Mouse (Mus musculus): ENCODE data around the gene Atp2a1. TPM values are rescaled to one million over a fixed set of nuclear protein-coding genes. Genes with fewer than 3 reads are reported as not detected.
"Not testable (repeated sequence)": the region's sequence is repeated elsewhere in the genome, so short reads cannot be mapped to it uniquely, and the experiment has no call there.

The Atp2a1 gene
- polyA plus RNA-seq, 1 experiment from 2014 or later = 1.1 TPM

GRCm38 (mm10) chr7:126416615-126417014 is 46.3 kb downstream of the Atp2a1 start:
- H3K27me3 ChIP-seq (ENCODE audit: control insufficient read depth, insufficient read depth, low read length) = no peaks in the 10 kb centered on the region
- no peaks in the 10 kb centered on the region for H3K4me1 ChIP-seq (ENCODE audit: control insufficient read depth, insufficient read depth, low read length)
- no peak overlapping the region for H3K27ac ChIP-seq (ENCODE audit: low read depth, low read length)
- no peak overlapping the region for H3K4me3 ChIP-seq (ENCODE audit: low read depth, low read length)
- no peak overlapping the region for H3K4me2 ChIP-seq (ENCODE audit: low read depth, low read length)
- WGBS = 41% methylated on average over 2 of the region's 2 CpGs
- H3K36me3 ChIP-seq (ENCODE audit: control insufficient read depth, insufficient read depth, low read length) = no peaks in the 10 kb centered on the region
- H3K9me3 ChIP-seq (ENCODE audit: control insufficient read depth, low read length) = no peaks in the 10 kb centered on the region
- no peak for ATAC-seq (ENCODE audit: low read depth)
- no peak overlapping the region for H3K9ac ChIP-seq (replicated peaks; ENCODE audit: low read depth, low read length)

- ATAC-seq (ENCODE audit: low read depth) = no peak
- 90% methylated on average over 6 of the region's 6 CpGs for WGBS
- H3K27me3 ChIP-seq (ENCODE audit: control insufficient read depth, insufficient read depth, low read length) = no peaks in the 10 kb centered on the region
- H3K4me1 ChIP-seq (ENCODE audit: control insufficient read depth, insufficient read depth, low read length) = no peaks in the 10 kb centered on the region
- H3K4me3 ChIP-seq (ENCODE audit: low read depth, low read length) = no peak within 1 kb of the TSS
- H3K36me3 ChIP-seq (ENCODE audit: control insufficient read depth, insufficient read depth, low read length) = no peaks in the 10 kb centered on the region
- no peaks in the 10 kb centered on the region for H3K9me3 ChIP-seq (ENCODE audit: control insufficient read depth, low read length)
- no peak within 1 kb of the TSS for H3K4me2 ChIP-seq (ENCODE audit: low read depth, low read length)
- no peak within 1 kb of the TSS for H3K9ac ChIP-seq (replicated peaks; ENCODE audit: low read depth, low read length)
- H3K27ac ChIP-seq (ENCODE audit: low read depth, low read length) = no peak within 1 kb of the TSS
Measured at GRCm38 (mm10) chr7:126414725-126415124, 48.2 kb downstream of the Atp2a1 start, which contains the start of gene Cd19. TSS of gene Cd19 (minus strand) at chr7:126414889.

- H3K9me3 ChIP-seq (ENCODE audit: control insufficient read depth, low read length) = no peaks in the 10 kb centered on the region
- H3K4me3 ChIP-seq (ENCODE audit: low read depth, low read length) = no peak overlapping the region
- 90% methylated on average over 4 of the region's 4 CpGs for WGBS
- H3K4me2 ChIP-seq (ENCODE audit: low read depth, low read length) = no peak overlapping the region
- no peaks in the 10 kb centered on the region for H3K4me1 ChIP-seq (ENCODE audit: control insufficient read depth, insufficient read depth, low read length)
- no peaks in the 10 kb centered on the region for H3K27me3 ChIP-seq (ENCODE audit: control insufficient read depth, insufficient read depth, low read length)
- ATAC-seq (ENCODE audit: low read depth) = no peak
- H3K36me3 ChIP-seq (ENCODE audit: control insufficient read depth, insufficient read depth, low read length) = no peaks in the 10 kb centered on the region
- no peak overlapping the region for H3K27ac ChIP-seq (ENCODE audit: low read depth, low read length)
- H3K9ac ChIP-seq (replicated peaks; ENCODE audit: low read depth, low read length) = no peak overlapping the region
Measured at GRCm38 (mm10) chr7:126411061-126411460, 51.8 kb downstream of the Atp2a1 start.

GRCm38 (mm10) chr7:126408686-126409085 is 54.2 kb downstream of the Atp2a1 start:
- Histone ChIP-seq H3K4me1 (ENCODE audit: control insufficient read depth, insufficient read depth, low read length) (no peaks in the 10 kb centered on the region), H3K4me3 (ENCODE audit: low read depth, low read length) (no peak overlapping the region), H3K4me2 (ENCODE audit: low read depth, low read length) (no peak overlapping the region), H3K27me3 (ENCODE audit: control insufficient read depth, insufficient read depth, low read length) (no peaks in the 10 kb centered on the region), H3K27ac (ENCODE audit: low read depth, low read length) (no peak overlapping the region), H3K9ac (replicated peaks; ENCODE audit: low read depth, low read length) (no peak overlapping the region), H3K9me3 (ENCODE audit: control insufficient read depth, low read length) (no peaks in the 10 kb centered on the region), H3K36me3 (ENCODE audit: control insufficient read depth, insufficient read depth, low read length) (no peaks in the 10 kb centered on the region)
- no peak for ATAC-seq (ENCODE audit: low read depth)
- 83% methylated on average over 2 of the region's 2 CpGs for WGBS

- H3K9me3 ChIP-seq (ENCODE audit: control insufficient read depth, low read length); H3K4me1 ChIP-seq (ENCODE audit: control insufficient read depth, insufficient read depth, low read length); H3K36me3 ChIP-seq (ENCODE audit: control insufficient read depth, insufficient read depth, low read length): not testable (repeated sequence)
Measured at GRCm38 (mm10) chr7:126402518-126402917, 60.4 kb downstream of the Atp2a1 start.

GRCm38 (mm10) chr7:126399548-126399947 is 63.4 kb downstream of the Atp2a1 start:
- Histone ChIP-seq H3K4me3 (ENCODE audit: low read depth, low read length) (no peak overlapping the region), H3K36me3 (ENCODE audit: control insufficient read depth, insufficient read depth, low read length) (no peaks in the 10 kb centered on the region), H3K4me2 (ENCODE audit: low read depth, low read length) (no peak overlapping the region), H3K27me3 (ENCODE audit: control insufficient read depth, insufficient read depth, low read length) (no peaks in the 10 kb centered on the region), H3K9ac (replicated peaks; ENCODE audit: low read depth, low read length) (no peak overlapping the region), H3K9me3 (ENCODE audit: control insufficient read depth, low read length) (no peaks in the 10 kb centered on the region), H3K27ac (ENCODE audit: low read depth, low read length) (no peak overlapping the region), H3K4me1 (ENCODE audit: control insufficient read depth, insufficient read depth, low read length) (no peaks in the 10 kb centered on the region)
- 13% methylated on average over 5 of the region's 5 CpGs for WGBS
- ATAC-seq (ENCODE audit: low read depth) = no peak

More at GRCm38 (mm10) chr7:126402518-126402917, 60.4 kb downstream of the Atp2a1 start:
- 85% methylated on average over 7 of the region's 8 CpGs for whole genome bisulfite sequencing
- not testable (repeated sequence) for H3K4me3 ChIP-seq (ENCODE audit: low read depth, low read length); H3K27ac ChIP-seq (ENCODE audit: low read depth, low read length); H3K27me3 ChIP-seq (ENCODE audit: control insufficient read depth, insufficient read depth, low read length); ATAC-seq (ENCODE audit: low read depth); H3K4me2 ChIP-seq (ENCODE audit: low read depth, low read length); H3K9ac ChIP-seq (replicated peaks; ENCODE audit: low read depth, low read length)

- no peak overlapping the region for H3K9ac ChIP-seq (replicated peaks; ENCODE audit: low read depth, low read length)
- no peaks in the 10 kb centered on the region for H3K9me3 ChIP-seq (ENCODE audit: control insufficient read depth, low read length)
- ATAC-seq (ENCODE audit: low read depth) = no peak
- WGBS = 95% methylated on average over 4 of the region's 4 CpGs
- no peaks in the 10 kb centered on the region for H3K4me1 ChIP-seq (ENCODE audit: control insufficient read depth, insufficient read depth, low read length)
- no peak overlapping the region for H3K4me3 ChIP-seq (ENCODE audit: low read depth, low read length)
- no peak overlapping the region for H3K27ac ChIP-seq (ENCODE audit: low read depth, low read length)
- no peaks in the 10 kb centered on the region for H3K36me3 ChIP-seq (ENCODE audit: control insufficient read depth, insufficient read depth, low read length)
- H3K27me3 ChIP-seq (ENCODE audit: control insufficient read depth, insufficient read depth, low read length) = no peaks in the 10 kb centered on the region
- H3K4me2 ChIP-seq (ENCODE audit: low read depth, low read length) = no peak overlapping the region
Measured at GRCm38 (mm10) chr7:126397822-126398221, 65.1 kb downstream of the Atp2a1 start.

GRCm38 (mm10) chr7:126397221-126397620 is 65.7 kb downstream of the Atp2a1 start:
- no peaks in the 10 kb centered on the region for H3K4me1 ChIP-seq (ENCODE audit: control insufficient read depth, insufficient read depth, low read length)
- 61% methylated on average over 6 of the region's 6 CpGs for WGBS
- no peaks in the 10 kb centered on the region for H3K27me3 ChIP-seq (ENCODE audit: control insufficient read depth, insufficient read depth, low read length)

GRCm38 (mm10) chr7:126396298-126397119 is 66.4 kb downstream of the Atp2a1 start, which contains the start of gene Nfatc2ip:
TSS of gene Nfatc2ip (minus strand) at chr7:126396737.
- Histone ChIP-seq H3K27ac (ENCODE audit: low read depth, low read length) (peak within 1 kb of the TSS; percentile 73; the same call in 1 of the 2 replicates), H3K4me2 (ENCODE audit: low read depth, low read length) (peak within 1 kb of the TSS; percentile 80), H3K36me3 (ENCODE audit: control insufficient read depth, insufficient read depth, low read length) (no peaks in the 10 kb centered on the region), H3K4me1 (ENCODE audit: control insufficient read depth, insufficient read depth, low read length) (no peaks in the 10 kb centered on the region), H3K9me3 (ENCODE audit: control insufficient read depth, low read length) (no peaks in the 10 kb centered on the region), H3K9ac (replicated peaks; ENCODE audit: low read depth, low read length) (peak within 1 kb of the TSS; percentile 82), H3K27me3 (ENCODE audit: control insufficient read depth, insufficient read depth, low read length) (no peaks in the 10 kb centered on the region), H3K4me3 (ENCODE audit: low read depth, low read length) (peak within 1 kb of the TSS; percentile 86)
- WGBS = under 1% methylated on average over 58 of the region's 59 CpGs
- ATAC-seq (ENCODE audit: low read depth) = peak; percentile 100

More at GRCm38 (mm10) chr7:126397221-126397620, 65.7 kb downstream of the Atp2a1 start:
- H3K9ac ChIP-seq (replicated peaks; ENCODE audit: low read depth, low read length) = no peak overlapping the region
- no peak overlapping the region for H3K4me2 ChIP-seq (ENCODE audit: low read depth, low read length)
- ATAC-seq (ENCODE audit: low read depth) = no peak
- H3K27ac ChIP-seq (ENCODE audit: low read depth, low read length) = no peak overlapping the region
- H3K9me3 ChIP-seq (ENCODE audit: control insufficient read depth, low read length) = no peaks in the 10 kb centered on the region
- no peak overlapping the region for H3K4me3 ChIP-seq (ENCODE audit: low read depth, low read length)
- H3K36me3 ChIP-seq (ENCODE audit: control insufficient read depth, insufficient read depth, low read length) = no peaks in the 10 kb centered on the region
